Mouse (Mus musculus) hindbrain, embryonic 11.5 days (tissue): Measurements from ENCODE around the gene Hoxb8. TPM values are rescaled to one million over a fixed set of nuclear protein-coding genes. Genes with fewer than 3 reads are reported as not detected.

Experiments used
- ATAC-seq: fragments of 200-750 bp; cut with Nextera tagmentation; 2 replicates; pipeline ENCODE4 v1.8.0; 2017; ENCODE audit warnings: mild to moderate bottlenecking, moderate TSS enrichment, moderate library complexity; ENCODE audit not compliant: low FRiP score
- DNase-seq: peaks from one replicate; pipeline ENCODE4 v3.0.0-alpha.2; 2015; ENCODE audit warnings: low spot score
- H3K27ac ChIP-seq: fragments of 300-500 bp; sonication (generic); 2 replicates; pipeline ENCODE4 v1.5.1; 2014; ENCODE audit warnings: mild to moderate bottlenecking, low read depth, low read length
- H3K27me3 ChIP-seq: fragments of 300-500 bp; sonication (generic); 2 replicates; pipeline ENCODE4 v1.6.1; 2014; ENCODE audit warnings: mild to moderate bottlenecking, low read length, moderate library complexity, mixed read lengths; ENCODE audit not compliant: control insufficient read depth, insufficient read depth
- H3K36me3 ChIP-seq: fragments of 300-500 bp; sonication (generic); 2 replicates; pipeline ENCODE4 v1.6.1; 2014; ENCODE audit warnings: mild to moderate bottlenecking, low read length, moderate library complexity, mixed read lengths; ENCODE audit not compliant: control insufficient read depth, insufficient read depth
- H3K4me1 ChIP-seq: fragments of 300-500 bp; sonication (generic); replicated peaks from 2 replicates; pipeline ENCODE4 v1.6.1; 2014; ENCODE audit warnings: low read length, mixed read lengths; ENCODE audit not compliant: control insufficient read depth, insufficient read depth
- H3K4me2 ChIP-seq: fragments of 300-500 bp; sonication (generic); replicated peaks from 2 replicates; pipeline ENCODE4 v1.6.1; 2014; ENCODE audit warnings: mild to moderate bottlenecking, low read depth, low read length
- H3K4me3 ChIP-seq: fragments of 300-500 bp; sonication (generic); 2 replicates; pipeline ENCODE4 v1.5.1; 2014; ENCODE audit warnings: low read depth, low read length
- H3K9ac ChIP-seq: fragments of 300-500 bp; sonication (generic); 2 replicates; pipeline ENCODE4 v1.6.1; 2014; ENCODE audit warnings: low read depth, low read length
- H3K9me3 ChIP-seq: fragments of 300-500 bp; sonication (generic); 2 replicates; pipeline ENCODE4 v1.6.1; 2016; ENCODE audit warnings: low read length; ENCODE audit not compliant: control insufficient read depth
- WGBS: fragments of 180-500 bp; shearing (Covaris S2); extraction: QIAGEN DNeasy Blood & Tissue Kit; methylation state at CpG from one replicate; pipeline ENCODE4 v1.1.7; 2014; 5-methylcytosine and 5-hydroxymethylcytosine counted together
- polyA plus RNA-seq: library from polyadenylated mRNA; unstranded; fragments of >200 nt; fragmentation: Nextera tagmentation; extraction: Ambion mirVana; gene quantifications from 2 replicates; pipeline ENCODE4 v1.2.1, GENCODE M21; 2014

Hoxb8 gene
- polyA plus RNA-seq, 1 experiment from 2014 or later = 3.1 TPM

DNA sequence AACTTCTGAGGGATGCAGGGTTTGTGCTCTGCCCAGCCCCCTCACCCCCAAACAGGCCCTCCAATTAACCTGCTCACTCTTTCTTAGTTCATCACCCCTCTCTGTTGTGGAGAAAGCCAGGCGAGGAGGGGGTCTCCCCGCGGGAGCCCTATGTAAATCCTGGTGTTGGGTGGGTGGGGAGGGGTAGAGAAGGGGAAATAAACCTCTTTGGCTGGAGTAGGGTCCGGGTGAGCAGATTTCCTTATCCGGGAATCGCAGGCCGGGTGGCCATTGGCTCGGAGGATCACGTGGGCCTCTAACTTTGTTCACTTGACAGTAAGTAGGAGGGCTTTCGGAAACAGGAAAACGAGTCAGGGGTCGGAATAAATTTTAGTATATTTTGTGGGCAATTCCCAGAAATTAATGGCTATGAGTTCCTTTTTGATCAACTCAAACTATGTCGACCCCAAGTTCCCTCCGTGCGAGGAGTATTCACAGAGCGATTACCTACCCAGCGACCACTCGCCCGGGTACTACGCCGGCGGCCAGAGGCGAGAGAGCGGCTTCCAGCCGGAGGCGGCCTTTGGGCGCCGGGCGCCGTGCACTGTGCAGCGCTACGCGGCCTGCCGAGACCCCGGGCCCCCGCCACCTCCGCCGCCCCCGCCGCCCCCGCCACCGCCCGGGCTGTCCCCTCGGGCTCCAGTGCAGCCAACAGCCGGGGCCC, 36.8 kb downstream of the Hoxb8 start:
- under 1% methylated on average over 44 of the region's 45 CpGs for WGBS
- Histone ChIP-seq H3K9ac (peak overlapping the region; percentile 87), H3K27me3 (peaks cover 78% of the 10 kb centered on the region), H3K4me1 (no peaks in the 10 kb centered on the region), H3K9me3 (no peaks in the 10 kb centered on the region), H3K36me3 (no peaks in the 10 kb centered on the region), H3K4me3 (peak overlapping the region; percentile 63), H3K27ac (peak overlapping the region; percentile 98), H3K4me2 (peak overlapping the region; percentile 64)
- DNase-seq (no peak), ATAC-seq (peak; percentile 74)

DNA sequence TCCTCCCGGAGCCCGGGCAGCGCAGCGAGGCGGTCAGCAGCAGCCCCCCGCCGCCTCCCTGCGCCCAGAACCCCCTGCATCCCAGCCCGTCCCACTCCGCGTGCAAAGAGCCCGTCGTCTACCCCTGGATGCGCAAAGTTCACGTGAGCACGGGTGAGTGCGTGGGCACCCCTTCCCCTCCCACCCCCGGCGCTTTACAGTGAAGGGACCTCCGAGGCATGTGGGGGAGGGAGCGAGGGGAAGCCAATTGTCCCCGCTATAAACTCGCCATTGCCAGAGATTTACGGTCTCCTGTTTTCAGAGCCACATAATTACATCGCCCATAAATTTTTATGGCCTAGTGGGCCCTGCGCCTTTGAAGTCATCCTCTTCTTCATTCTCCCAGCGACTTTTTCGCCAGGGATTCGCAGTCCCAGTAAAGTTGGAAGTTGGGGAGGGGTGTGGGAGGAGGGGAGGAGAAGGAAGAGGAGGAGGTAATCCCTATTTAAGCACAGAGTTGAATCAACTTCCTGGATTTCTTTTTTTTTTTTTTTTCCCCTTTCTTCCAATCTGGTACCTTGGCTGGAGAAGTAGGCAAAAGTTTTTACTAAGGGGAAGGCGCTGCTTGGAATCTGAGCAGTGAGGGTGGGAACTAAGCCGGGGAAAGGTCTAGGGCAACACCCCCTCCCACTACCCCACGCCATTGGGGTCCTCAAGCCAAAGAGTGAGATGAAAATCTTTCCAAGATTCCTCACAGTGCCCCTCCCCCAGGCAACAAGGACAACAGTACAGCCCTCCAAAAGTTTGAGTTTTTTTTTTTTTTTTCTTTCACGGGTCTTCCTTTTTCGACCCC, 37.6 kb downstream of the Hoxb8 start:
- peak overlapping the region; percentile 87 for H3K9ac ChIP-seq

DNA sequence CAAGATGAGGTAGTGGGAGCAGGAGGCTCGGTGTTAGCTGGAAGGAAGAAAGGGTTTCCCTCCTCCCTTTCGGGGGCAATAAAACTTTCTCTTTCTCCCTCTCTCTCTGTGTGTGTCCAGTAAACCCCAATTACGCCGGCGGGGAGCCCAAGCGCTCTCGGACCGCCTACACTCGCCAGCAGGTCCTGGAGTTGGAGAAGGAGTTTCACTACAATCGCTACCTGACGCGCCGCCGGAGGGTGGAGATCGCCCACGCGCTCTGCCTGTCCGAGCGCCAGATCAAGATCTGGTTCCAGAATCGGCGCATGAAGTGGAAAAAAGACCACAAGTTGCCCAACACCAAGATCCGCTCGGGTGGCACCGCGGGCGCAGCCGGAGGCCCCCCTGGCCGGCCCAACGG, 38.2 kb downstream of the Hoxb8 start:
- H3K4me3 ChIP-seq = peak overlapping the region; percentile 63
- peak overlapping the region; percentile 87 for H3K9ac ChIP-seq
- no peaks in the 10 kb centered on the region for H3K4me1 ChIP-seq
- DNase-seq = no peak
- peak overlapping the region; percentile 64 for H3K4me2 ChIP-seq
- ATAC-seq = no peak
- peaks cover 73% of the 10 kb centered on the region for H3K27me3 ChIP-seq
- H3K27ac ChIP-seq = peak overlapping the region; percentile 98
- H3K9me3 ChIP-seq = no peaks in the 10 kb centered on the region
- WGBS = under 1% methylated on average over 29 of the region's 29 CpGs
- no peaks in the 10 kb centered on the region for H3K36me3 ChIP-seq

More for the DNA sequence above, 37.6 kb downstream of the Hoxb8 start:
- H3K4me2 ChIP-seq = peak overlapping the region; percentile 64
- peaks cover 75% of the 10 kb centered on the region for H3K27me3 ChIP-seq
- under 1% methylated on average over 32 of the region's 34 CpGs for WGBS
- DNase-seq (no peak), ATAC-seq (peak; percentile 62)
- H3K4me1 ChIP-seq = no peaks in the 10 kb centered on the region
- H3K4me3 ChIP-seq = peak overlapping the region; percentile 63
- peak overlapping the region; percentile 98 for H3K27ac ChIP-seq
- no peaks in the 10 kb centered on the region for H3K9me3 ChIP-seq
- no peaks in the 10 kb centered on the region for H3K36me3 ChIP-seq

DNA sequence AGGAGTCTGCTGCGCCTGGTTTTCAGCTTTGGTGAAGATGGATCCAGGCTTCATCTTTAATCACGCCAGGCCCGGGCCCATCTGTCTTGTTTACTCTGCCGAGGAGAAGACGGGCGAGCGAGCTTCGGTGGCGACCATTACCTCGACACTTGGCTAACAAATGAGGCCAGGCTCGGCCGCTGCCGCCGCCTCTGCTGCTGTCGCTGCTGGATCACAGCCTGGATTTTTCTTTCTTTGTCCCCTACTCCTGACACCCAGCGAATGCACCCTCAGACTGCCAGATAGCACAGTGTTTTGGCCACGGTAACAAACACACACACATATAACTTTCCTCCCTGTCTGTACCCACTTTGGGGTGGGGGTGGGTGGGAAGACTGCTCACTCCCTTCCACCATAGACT, 39.0 kb downstream of the Hoxb8 start:
- peak overlapping the region; percentile 63 for H3K4me3 ChIP-seq
- DNase-seq (no peak), ATAC-seq (no peak)
- no peaks in the 10 kb centered on the region for H3K9me3 ChIP-seq
- H3K4me1 ChIP-seq = no peaks in the 10 kb centered on the region
- H3K36me3 ChIP-seq = no peaks in the 10 kb centered on the region
- H3K9ac ChIP-seq = peak overlapping the region; percentile 87
- H3K27me3 ChIP-seq = peaks cover 73% of the 10 kb centered on the region
- H3K27ac ChIP-seq = peak overlapping the region; percentile 98
- H3K4me2 ChIP-seq = peak overlapping the region; percentile 64
- under 1% methylated on average over 17 of the region's 17 CpGs for WGBS

DNA sequence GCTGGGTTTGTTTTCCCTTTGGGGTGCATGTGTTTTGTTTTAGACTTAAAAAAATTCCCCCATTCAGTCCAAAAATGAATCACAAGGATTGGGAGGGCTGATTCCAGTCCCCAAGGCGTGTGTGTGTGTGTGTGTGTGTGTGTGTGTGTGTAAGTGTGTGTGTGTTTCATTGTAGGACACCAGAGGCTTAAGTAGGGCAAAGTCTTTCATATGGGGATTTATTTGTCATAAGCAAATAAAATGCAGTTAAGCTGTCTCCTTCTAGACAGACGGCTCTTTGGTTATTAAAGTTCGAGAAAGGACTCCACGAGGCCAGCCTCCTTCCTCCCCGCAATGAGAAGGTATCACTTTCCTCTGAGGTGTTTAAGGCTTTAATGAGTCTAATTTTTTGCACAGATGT, 40.1 kb downstream of the Hoxb8 start:
- DNase-seq (no peak), ATAC-seq (no peak)
- H3K4me1 ChIP-seq = no peaks in the 10 kb centered on the region
- no peaks in the 10 kb centered on the region for H3K36me3 ChIP-seq
- 9% methylated on average over 5 of the region's 5 CpGs for WGBS
- peak overlapping the region; percentile 35 for H3K4me2 ChIP-seq
- H3K9ac ChIP-seq = peak overlapping the region; percentile 87; the same call in 1 of the 2 replicates
- H3K4me3 ChIP-seq = peak overlapping the region; percentile 63
- peak overlapping the region; percentile 98 for H3K27ac ChIP-seq
- no peaks in the 10 kb centered on the region for H3K9me3 ChIP-seq
- H3K27me3 ChIP-seq = peaks cover 76% of the 10 kb centered on the region

DNA sequence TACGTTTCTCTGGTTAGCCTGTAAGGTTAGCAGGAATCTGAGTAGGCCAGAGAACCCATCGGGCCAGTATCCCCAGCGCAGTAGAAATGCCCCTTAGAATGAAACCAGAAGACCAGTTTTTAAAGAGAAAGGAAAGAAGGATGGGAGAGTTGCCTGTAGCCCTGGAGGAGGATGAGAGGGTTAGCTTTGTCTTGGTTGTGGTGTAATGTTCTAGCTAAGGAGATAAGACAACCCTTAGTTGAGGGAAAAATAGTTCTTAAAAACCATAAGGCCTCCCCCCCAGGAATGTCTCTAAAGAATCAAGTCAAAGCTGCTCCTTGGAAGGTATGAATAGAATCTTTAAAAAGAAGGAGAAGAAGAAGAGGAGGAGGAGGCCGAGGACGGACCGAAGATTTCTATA, 41.0 kb downstream of the Hoxb8 start:
- DNase-seq = no peak
- no peaks in the 10 kb centered on the region for H3K36me3 ChIP-seq
- ATAC-seq = no peak
- no peaks in the 10 kb centered on the region for H3K4me1 ChIP-seq
- WGBS = 8% methylated on average over 6 of the region's 6 CpGs
- peak overlapping the region; percentile 95 for H3K9ac ChIP-seq
- H3K27me3 ChIP-seq = peaks cover 83% of the 10 kb centered on the region
- H3K9me3 ChIP-seq = no peaks in the 10 kb centered on the region
- H3K4me3 ChIP-seq = peak overlapping the region; percentile 56
- peak overlapping the region; percentile 35 for H3K4me2 ChIP-seq
- peak overlapping the region; percentile 98 for H3K27ac ChIP-seq

DNA sequence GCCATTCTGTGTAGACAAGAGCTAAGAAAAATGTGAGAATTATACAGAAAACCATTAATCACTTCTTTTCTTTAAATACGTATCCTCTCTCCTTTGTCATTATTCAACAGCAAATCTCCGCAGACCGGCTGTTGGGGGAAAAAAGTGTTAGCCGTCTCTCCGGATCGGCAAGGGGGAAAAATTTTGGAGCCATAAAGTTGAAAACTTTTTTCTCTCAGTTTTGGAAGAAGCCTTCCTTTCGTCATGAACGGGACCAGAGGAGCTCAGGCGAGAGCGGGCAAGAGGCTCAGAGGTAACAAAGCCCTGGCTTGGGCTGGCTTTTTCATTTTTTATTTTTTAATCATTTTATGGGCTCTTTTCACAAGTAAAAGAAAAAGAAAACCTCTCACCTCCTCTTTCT, 41.4 kb downstream of the Hoxb8 start, which contains the start of gene Hoxb3:
Gene Hoxb3, plus strand, starts transcription at position 173 of the 400 bp plus-strand sequence.
- DNase-seq = no peak
- 3% methylated on average over 10 of the region's 10 CpGs for WGBS
- H3K9me3 ChIP-seq = no peaks in the 10 kb centered on the region
- peak within 1 kb of the TSS; percentile 95 for H3K9ac ChIP-seq
- H3K27me3 ChIP-seq = peaks cover 83% of the 10 kb centered on the region
- H3K27ac ChIP-seq = peak within 1 kb of the TSS; percentile 98
- peak within 1 kb of the TSS; percentile 35 for H3K4me2 ChIP-seq
- ATAC-seq = no peak
- peak within 1 kb of the TSS; percentile 56 for H3K4me3 ChIP-seq
- H3K4me1 ChIP-seq = no peaks in the 10 kb centered on the region
- H3K36me3 ChIP-seq = no peaks in the 10 kb centered on the region

DNA sequence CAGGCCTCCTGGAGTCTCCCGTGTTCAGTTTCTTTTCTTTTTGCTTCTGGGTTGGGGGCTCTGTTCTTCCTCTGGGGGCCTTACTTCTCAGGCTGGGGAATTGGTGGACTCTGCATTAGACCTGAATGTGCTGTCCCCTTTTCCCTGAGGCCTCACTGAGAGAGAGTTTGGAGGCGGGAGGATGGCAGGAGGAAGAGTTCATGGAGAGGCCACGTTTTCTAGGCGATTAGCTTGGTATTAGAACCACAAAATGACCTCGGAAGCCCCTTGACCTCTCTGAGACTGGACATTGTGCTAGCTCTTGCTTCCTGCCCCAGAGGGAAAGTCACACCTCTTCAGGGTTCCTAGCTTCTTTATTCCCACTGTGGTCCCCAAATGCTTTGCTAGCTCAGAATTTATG, 42.4 kb downstream of the Hoxb8 start:
- Histone ChIP-seq H3K9me3 (no peaks in the 10 kb centered on the region), H3K4me2 (peak overlapping the region; percentile 30), H3K9ac (peak overlapping the region; percentile 95), H3K27me3 (peaks cover 79% of the 10 kb centered on the region), H3K4me1 (no peaks in the 10 kb centered on the region), H3K36me3 (no peaks in the 10 kb centered on the region), H3K4me3 (peak overlapping the region; percentile 56), H3K27ac (peak overlapping the region; percentile 98)
- WGBS = 0% methylated on average over 5 of the region's 5 CpGs
- DNase-seq (peak; percentile 64), ATAC-seq (no peak)
